Mouse (Mus musculus) gastrocnemius, postnatal 4 days (tissue): ENCODE data around the gene Kif1bp. TPM values are rescaled to one million over a fixed set of nuclear protein-coding genes. Genes with fewer than 3 reads are reported as not detected.

Experiments used
- DNase-seq, 2 experiments: peaks; one replicate each; pipeline ENCODE4 v3.0.0; 2021 to 2022; ENCODE audit warnings: low spot score in 2 of 2, mixed read lengths in 2 of 2
- total RNA-seq, 2 experiments: library from RNA; stranded (reverse); gene quantifications; 2 replicates each; pipeline ENCODE4 v1.2.3; 2021

Gene Kif1bp
- total RNA-seq, 2 experiments from 2014 or later, result 29.4 to 31.0 TPM

GRCm38 (mm10) chr10:62557736-62558135 lies 20.5 kb downstream of the Kif1bp start:
- DNase-seq, result no peak

GRCm38 (mm10) chr10:62556558-62556901 lies 21.7 kb downstream of the Kif1bp start:
- no peak for DNase-seq

- DNase-seq, result no peak
Observed at GRCm38 (mm10) chr10:62555705-62556557, 22.3 kb downstream of the Kif1bp start.

GRCm38 (mm10) chr10:62553611-62554091 lies 24.6 kb downstream of the Kif1bp start:
- DNase-seq, result no peak

GRCm38 (mm10) chr10:62550787-62551300 lies 27.4 kb downstream of the Kif1bp start:
- no peak for DNase-seq

GRCm38 (mm10) chr10:62549523-62550166 lies 28.6 kb downstream of the Kif1bp start:
- peak in 1 of 2 experiments; percentile 59 for DNase-seq

- DNase-seq, result no peak
Observed at GRCm38 (mm10) chr10:62546441-62546840, 31.8 kb downstream of the Kif1bp start.

GRCm38 (mm10) chr10:62545759-62546158 lies 32.5 kb downstream of the Kif1bp start:
- no peak for DNase-seq

GRCm38 (mm10) chr10:62544316-62544715 lies 33.9 kb downstream of the Kif1bp start:
- DNase-seq, result no peak

- no peak for DNase-seq
Observed at GRCm38 (mm10) chr10:62543399-62543808, 34.9 kb downstream of the Kif1bp start.

GRCm38 (mm10) chr10:62542928-62543327 lies 35.3 kb downstream of the Kif1bp start:
- DNase-seq, result no peak

GRCm38 (mm10) chr10:62542507-62542906 lies 35.8 kb downstream of the Kif1bp start:
- no peak for DNase-seq

GRCm38 (mm10) chr10:62541499-62541898 lies 36.8 kb downstream of the Kif1bp start:
- DNase-seq, result no peak

GRCm38 (mm10) chr10:62540800-62541199 lies 37.5 kb downstream of the Kif1bp start:
- no peak for DNase-seq

- DNase-seq, result no peak
Observed at GRCm38 (mm10) chr10:62534509-62534908, 43.7 kb downstream of the Kif1bp start.

- no peak for DNase-seq
Observed at GRCm38 (mm10) chr10:62532832-62533231, 45.4 kb downstream of the Kif1bp start.

- no peak for DNase-seq
Observed at GRCm38 (mm10) chr10:62530183-62530582, 48.1 kb downstream of the Kif1bp start.

- no peak for DNase-seq
Observed at GRCm38 (mm10) chr10:62527351-62527750, 50.9 kb downstream of the Kif1bp start, which contains the start of gene Srgn. Gene Srgn, minus strand, starts transcription at chr10:62527451.

GRCm38 (mm10) chr10:62522346-62522950 lies 55.8 kb downstream of the Kif1bp start:
- DNase-seq, result no peak

GRCm38 (mm10) chr10:62521763-62522162 lies 56.5 kb downstream of the Kif1bp start:
- DNase-seq, result no peak

- DNase-seq, result no peak
Observed at GRCm38 (mm10) chr10:62520911-62521310, 57.3 kb downstream of the Kif1bp start.

GRCm38 (mm10) chr10:62517511-62517910 lies 60.7 kb downstream of the Kif1bp start:
- DNase-seq, result no peak
